Mouse (Mus musculus) thymus, postnatal 0 days (tissue): Measurements from ENCODE around the gene Cap1. TPM values are rescaled to one million over a fixed set of nuclear protein-coding genes. Genes with fewer than 3 reads are reported as not detected.
"Not testable (repeated sequence)": the region's sequence is repeated elsewhere in the genome, so short reads cannot be mapped to it uniquely, and the experiment has no call there.

Source experiments
- DNase-seq: peaks from one replicate; pipeline ENCODE4 v3.0.0-alpha.2; 2015; ENCODE audit warnings: low spot score
- polyA plus RNA-seq: library from polyadenylated mRNA; unstranded; fragments of >200 nt; fragmentation: Nextera tagmentation; extraction: Ambion mirVana; gene quantifications from 2 replicates; pipeline ENCODE4 v1.2.1, GENCODE M21; 2015

Gene Cap1
- polyA plus RNA-seq, 1 experiment from 2014 or later = 91.9 TPM

- no peak for DNase-seq
Observed at GRCm38 (mm10) chr4:122837994-122838393, 47.9 kb downstream of the Cap1 start.

GRCm38 (mm10) chr4:122837180-122837730, 48.6 kb downstream of the Cap1 start:
- DNase-seq = no peak

- DNase-seq = no peak
Observed at GRCm38 (mm10) chr4:122836403-122836775, 49.5 kb downstream of the Cap1 start.

GRCm38 (mm10) chr4:122835530-122836402, 50.1 kb downstream of the Cap1 start, which contains the start of gene Ppt1:
Gene Ppt1 (plus strand): TSS chr4:122836242.
- peak; percentile 91 for DNase-seq

GRCm38 (mm10) chr4:122831888-122832287, 54.0 kb downstream of the Cap1 start:
- no peak for DNase-seq

- no peak for DNase-seq
Observed at GRCm38 (mm10) chr4:122829339-122829738, 56.5 kb downstream of the Cap1 start.

- peak; percentile 66 for DNase-seq
Observed at GRCm38 (mm10) chr4:122827651-122828050, 58.2 kb downstream of the Cap1 start.

- not testable (repeated sequence) for DNase-seq
Observed at GRCm38 (mm10) chr4:122820941-122821340, 64.9 kb downstream of the Cap1 start.

GRCm38 (mm10) chr4:122816202-122816601, 69.7 kb downstream of the Cap1 start:
- no peak for DNase-seq

GRCm38 (mm10) chr4:122811824-122812223, 74.0 kb downstream of the Cap1 start:
- no peak for DNase-seq

GRCm38 (mm10) chr4:122811180-122811579, 74.7 kb downstream of the Cap1 start:
- DNase-seq = no peak

Other genes starting within 250 kb of the Cap1 start
- not detected in 2 replicates for gene 9530002B09Rik, start 196.8 kb downstream of the Cap1 start, polyA plus RNA-seq
- gene Ppt1, start 49.8 kb downstream of the Cap1 start, polyA plus RNA-seq = 118 and 131 TPM in 2 replicates
- gene Mfsd2a, start 75.1 kb upstream of the Cap1 start, polyA plus RNA-seq = 2.4 and 2.7 TPM in 2 replicates
- gene Mycl, start 109.6 kb upstream of the Cap1 start, polyA plus RNA-seq = 1.2 and 1.6 TPM in 2 replicates
- gene Trit1, start 130.5 kb upstream of the Cap1 start, polyA plus RNA-seq = 16.4 and 18.6 TPM in 2 replicates
- 0.12 and 0.17 TPM in 2 replicates for gene Bmp8b, start 219.1 kb upstream of the Cap1 start, polyA plus RNA-seq
- 0.09 TPM in 1 of 2 replicates, not detected in the other for gene Oxct2b, start 230.2 kb upstream of the Cap1 start, polyA plus RNA-seq